Mouse (Mus musculus) forebrain, embryonic 16.5 days (tissue): ENCODE results near the gene Ripor2. TPM values are rescaled to one million over a fixed set of nuclear protein-coding genes. Genes with fewer than 3 reads are reported as not detected.
"Not testable (repeated sequence)": the region's sequence is repeated elsewhere in the genome, so short reads cannot be mapped to it uniquely, and the experiment has no call there.

ENCODE experiments used
- ATAC-seq: fragments of 200-750 bp; cut with Nextera tagmentation; 2 replicates; pipeline ENCODE4 v1.8.0; 2017; ENCODE audit warnings: mild to moderate bottlenecking, moderate library complexity
- H3K27ac ChIP-seq: fragments of 300-500 bp; sonication (generic); 2 replicates; pipeline ENCODE4 v1.5.1; 2014; ENCODE audit warnings: low read length, control low read depth
- H3K27me3 ChIP-seq: fragments of 300-500 bp; sonication (generic); replicated peaks from 2 replicates; pipeline ENCODE4 v1.6.1; 2014; ENCODE audit warnings: low read length; ENCODE audit not compliant: control insufficient read depth, insufficient read depth
- H3K36me3 ChIP-seq: fragments of 300-500 bp; sonication (generic); 2 replicates; pipeline ENCODE4 v1.6.1; 2014; ENCODE audit not compliant: control insufficient read depth, insufficient read depth
- H3K4me1 ChIP-seq: fragments of 300-500 bp; sonication (generic); replicated peaks from 2 replicates; pipeline ENCODE4 v1.6.1; 2014; ENCODE audit warnings: low read length; ENCODE audit not compliant: control insufficient read depth, insufficient read depth
- H3K4me2 ChIP-seq: fragments of 300-500 bp; sonication (generic); 2 replicates; pipeline ENCODE4 v1.6.1; 2014; ENCODE audit warnings: mild to moderate bottlenecking, low read length, control low read depth
- H3K4me3 ChIP-seq: fragments of 300-500 bp; sonication (generic); replicated peaks from 2 replicates; pipeline ENCODE4 v1.5.1; 2014; ENCODE audit warnings: mild to moderate bottlenecking, low read length, control low read depth
- H3K9ac ChIP-seq: fragments of 300-500 bp; sonication (generic); replicated peaks from 2 replicates; pipeline ENCODE4 v1.6.1; 2014; ENCODE audit warnings: low read depth, low read length, control low read depth
- H3K9me3 ChIP-seq: fragments of 300-500 bp; sonication (generic); 2 replicates; pipeline ENCODE4 v1.6.1; 2016; ENCODE audit warnings: low read length; ENCODE audit not compliant: control insufficient read depth
- WGBS: fragments of 180-500 bp; shearing (Covaris S2); extraction: QIAGEN DNeasy Blood & Tissue Kit; methylation state at CpG from one replicate; pipeline ENCODE4 v1.1.7; 2014; 5-methylcytosine and 5-hydroxymethylcytosine counted together
- polyA plus RNA-seq: library from polyadenylated mRNA; unstranded; fragments of >200 nt; fragmentation: Nextera tagmentation; extraction: Ambion mirVana; gene quantifications from 2 replicates; pipeline ENCODE4 v1.2.1, GENCODE M21; 2015

The Ripor2 gene
- polyA plus RNA-seq, 1 experiment from 2014 or later: 33.8 TPM

GRCm38 (mm10) chr13:24756756-24757155 is 174.8 kb downstream of the Ripor2 start:
- Histone ChIP-seq H3K9me3 (no peaks in the 10 kb centered on the region), H3K4me2 (no peak overlapping the region), H3K27ac (no peak overlapping the region), H3K4me3 (no peak overlapping the region), H3K4me1 (peaks cover 4% of the 10 kb centered on the region), H3K9ac (no peak overlapping the region), H3K36me3 (no peaks in the 10 kb centered on the region), H3K27me3 (no peaks in the 10 kb centered on the region)
- WGBS: 94% methylated on average over 3 of the region's 3 CpGs
- ATAC-seq: no peak

- no peaks in the 10 kb centered on the region for H3K36me3 ChIP-seq
- H3K27me3 ChIP-seq: no peaks in the 10 kb centered on the region
- H3K27ac ChIP-seq: no peak overlapping the region
- 90% methylated on average over 12 of the region's 12 CpGs for WGBS
- H3K4me2 ChIP-seq: no peak overlapping the region
- H3K9ac ChIP-seq: no peak overlapping the region
- no peak overlapping the region for H3K4me3 ChIP-seq
- ATAC-seq: no peak
- no peaks in the 10 kb centered on the region for H3K9me3 ChIP-seq
- H3K4me1 ChIP-seq: peaks cover 8% of the 10 kb centered on the region
These were observed 176.0 kb downstream of the Ripor2 start for GRCm38 (mm10) chr13:24757820-24758564.

- H3K9ac ChIP-seq: no peak overlapping the region
- H3K27me3 ChIP-seq: no peaks in the 10 kb centered on the region
- H3K4me3 ChIP-seq: no peak overlapping the region
- no peak overlapping the region for H3K27ac ChIP-seq
- no peaks in the 10 kb centered on the region for H3K9me3 ChIP-seq
- ATAC-seq: no peak
- no peak overlapping the region for H3K4me2 ChIP-seq
- no peaks in the 10 kb centered on the region for H3K36me3 ChIP-seq
- H3K4me1 ChIP-seq: peaks cover 8% of the 10 kb centered on the region
- 92% methylated on average over 10 of the region's 10 CpGs for WGBS
These were observed 177.5 kb downstream of the Ripor2 start for GRCm38 (mm10) chr13:24759451-24759850.

GRCm38 (mm10) chr13:24760351-24760870 is 178.4 kb downstream of the Ripor2 start:
- H3K4me2 ChIP-seq: 0 out of 2 replicates have a peak overlapping the region, but pooled peaks have one; percentile 10
- peaks cover 8% of the 10 kb centered on the region for H3K4me1 ChIP-seq
- no peaks in the 10 kb centered on the region for H3K27me3 ChIP-seq
- 0 out of 2 replicates have a peak, but pooled peaks have one; percentile 9 for ATAC-seq
- no peak overlapping the region for H3K27ac ChIP-seq
- 27% methylated on average over 5 of the region's 5 CpGs for WGBS
- H3K9me3 ChIP-seq: no peaks in the 10 kb centered on the region
- H3K4me3 ChIP-seq: no peak overlapping the region
- H3K36me3 ChIP-seq: no peaks in the 10 kb centered on the region
- H3K9ac ChIP-seq: no peak overlapping the region

- no peak for ATAC-seq
- H3K27ac ChIP-seq: peak overlapping the region; percentile 24; the same call in 1 of the 2 replicates
- no peaks in the 10 kb centered on the region for H3K9me3 ChIP-seq
- H3K27me3 ChIP-seq: no peaks in the 10 kb centered on the region
- H3K9ac ChIP-seq: peak overlapping the region; percentile 60
- peak overlapping the region; percentile 85 for H3K4me3 ChIP-seq
- H3K4me1 ChIP-seq: peaks cover 8% of the 10 kb centered on the region
- 4% methylated on average over 10 of the region's 10 CpGs for WGBS
- H3K4me2 ChIP-seq: peak overlapping the region; percentile 59
- no peaks in the 10 kb centered on the region for H3K36me3 ChIP-seq
These were observed 179.1 kb downstream of the Ripor2 start for GRCm38 (mm10) chr13:24761083-24761402.

- Histone ChIP-seq H3K4me1 (peaks cover 8% of the 10 kb centered on the region), H3K27me3 (no peaks in the 10 kb centered on the region), H3K27ac (peak within 1 kb of the TSS; percentile 77), H3K4me3 (peak within 1 kb of the TSS; percentile 85), H3K36me3 (no peaks in the 10 kb centered on the region), H3K9me3 (no peaks in the 10 kb centered on the region), H3K9ac (peak within 1 kb of the TSS; percentile 60), H3K4me2 (peak within 1 kb of the TSS; percentile 59)
- WGBS: under 1% methylated on average over 78 of the region's 79 CpGs
- peak; percentile 98 for ATAC-seq
These were observed 179.6 kb downstream of the Ripor2 start, which contains the start of gene Gmnn for GRCm38 (mm10) chr13:24761403-24762227. Gmnn (minus strand) TSS chr13:24761923.

- Histone ChIP-seq H3K36me3 (no peaks in the 10 kb centered on the region), H3K4me3 (peak overlapping the region; percentile 85), H3K27me3 (no peaks in the 10 kb centered on the region), H3K4me2 (peak overlapping the region; percentile 59), H3K27ac (no peak overlapping the region), H3K9ac (peak overlapping the region; percentile 60; the same call in 1 of the 2 replicates), H3K4me1 (peaks cover 8% of the 10 kb centered on the region), H3K9me3 (no peaks in the 10 kb centered on the region)
- WGBS: 39% methylated on average over 4 of the region's 4 CpGs
- no peak for ATAC-seq
These were observed 180.3 kb downstream of the Ripor2 start for GRCm38 (mm10) chr13:24762254-24762653.

- H3K27ac ChIP-seq, H3K4me3 ChIP-seq, H3K36me3 ChIP-seq, H3K9ac ChIP-seq, ATAC-seq, H3K27me3 ChIP-seq, H3K4me2 ChIP-seq, H3K4me1 ChIP-seq, H3K9me3 ChIP-seq: not testable (repeated sequence)
- 75% methylated on average over 4 of the region's 4 CpGs for WGBS
These were observed 185.8 kb downstream of the Ripor2 start for GRCm38 (mm10) chr13:24767809-24768208.

GRCm38 (mm10) chr13:24771482-24771881 is 189.5 kb downstream of the Ripor2 start:
- H3K9me3 ChIP-seq, H3K4me1 ChIP-seq, H3K36me3 ChIP-seq, H3K9ac ChIP-seq, H3K4me3 ChIP-seq, H3K27me3 ChIP-seq, H3K4me2 ChIP-seq, H3K27ac ChIP-seq, ATAC-seq: not testable (repeated sequence)
- WGBS: 90% methylated on average over 10 of the region's 10 CpGs
